Mouse (Mus musculus): ENCODE measurements around the gene Klhl33. TPM values are rescaled to one million over a fixed set of nuclear protein-coding genes. Genes with fewer than 3 reads are reported as not detected.
"Not testable (repeated sequence)": the region's sequence is repeated elsewhere in the genome, so short reads cannot be mapped to it uniquely, and the experiment has no call there.

Klhl33 gene
- polyA plus RNA-seq, 1 experiment from 2014 or later, result 0.08 TPM

DNA sequence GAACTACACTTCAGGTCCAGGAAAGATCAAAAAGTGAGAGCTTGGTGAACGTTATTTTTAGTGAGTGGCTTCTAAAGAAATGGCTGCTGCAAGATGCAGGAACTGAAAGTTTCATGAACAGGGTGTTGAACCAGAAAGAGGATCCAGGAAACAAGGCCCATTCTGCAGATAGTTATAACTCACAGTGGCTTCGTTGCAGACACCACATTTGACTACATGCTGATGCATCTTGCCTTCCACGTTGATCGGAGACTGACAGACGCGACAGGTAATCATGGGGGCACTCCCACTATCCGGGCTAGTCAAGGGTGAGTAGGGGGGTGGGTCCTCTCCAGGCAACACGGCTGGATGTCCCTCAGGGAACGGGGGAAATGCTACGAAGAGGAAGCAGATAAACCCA lies 32.6 kb upstream of the Klhl33 start:
- H3K27me3 ChIP-seq, result no peaks in the 10 kb centered on the region
- ATAC-seq (ENCODE audit: low FRiP score), result no peak
- peaks cover 37% of the 10 kb centered on the region for H3K4me1 ChIP-seq
- H3K4me3 ChIP-seq (replicated peaks), result peak overlapping the region; percentile 93
- peak overlapping the region; percentile 85 for H3K27ac ChIP-seq
- WGBS, result 24% methylated on average over 10 of the region's 10 CpGs
- H3K9ac ChIP-seq, result peak overlapping the region; percentile 96
- peak overlapping the region; percentile 89 for H3K4me2 ChIP-seq
- H3K36me3 ChIP-seq (replicated peaks), result peaks cover 34% of the 10 kb centered on the region
- no peaks in the 10 kb centered on the region for H3K9me3 ChIP-seq

DNA sequence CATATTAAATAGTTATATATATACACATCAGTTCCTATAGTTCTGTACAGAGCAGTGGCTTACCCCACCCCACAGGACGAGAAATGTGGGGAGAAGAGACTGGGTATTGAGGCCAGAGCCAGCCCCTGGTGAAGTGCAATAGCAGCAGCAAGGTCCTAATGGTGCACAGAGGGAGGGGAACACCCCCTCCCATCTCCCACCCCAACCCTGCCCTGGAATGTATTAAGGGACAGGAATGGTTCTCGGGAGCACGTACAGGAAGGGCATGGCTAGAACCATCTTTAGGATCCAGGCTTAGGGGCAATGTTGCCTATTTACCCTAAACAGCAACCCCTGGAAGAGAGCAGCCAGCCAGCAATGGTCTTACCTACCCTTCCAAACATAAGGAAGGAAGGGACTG lies 30.1 kb upstream of the Klhl33 start:
- H3K4me1 ChIP-seq, result peaks cover 45% of the 10 kb centered on the region
- WGBS, result 77% methylated on average over 3 of the region's 3 CpGs
- H3K4me3 ChIP-seq (replicated peaks), result no peak overlapping the region; the same call in 1 of the 2 replicates
- ATAC-seq (ENCODE audit: low FRiP score), result no peak
- no peaks in the 10 kb centered on the region for H3K27me3 ChIP-seq
- H3K9me3 ChIP-seq, result no peaks in the 10 kb centered on the region
- H3K36me3 ChIP-seq (replicated peaks), result peaks cover 34% of the 10 kb centered on the region
- H3K27ac ChIP-seq, result no peak overlapping the region
- H3K9ac ChIP-seq, result no peak overlapping the region
- H3K4me2 ChIP-seq, result no peak overlapping the region

DNA sequence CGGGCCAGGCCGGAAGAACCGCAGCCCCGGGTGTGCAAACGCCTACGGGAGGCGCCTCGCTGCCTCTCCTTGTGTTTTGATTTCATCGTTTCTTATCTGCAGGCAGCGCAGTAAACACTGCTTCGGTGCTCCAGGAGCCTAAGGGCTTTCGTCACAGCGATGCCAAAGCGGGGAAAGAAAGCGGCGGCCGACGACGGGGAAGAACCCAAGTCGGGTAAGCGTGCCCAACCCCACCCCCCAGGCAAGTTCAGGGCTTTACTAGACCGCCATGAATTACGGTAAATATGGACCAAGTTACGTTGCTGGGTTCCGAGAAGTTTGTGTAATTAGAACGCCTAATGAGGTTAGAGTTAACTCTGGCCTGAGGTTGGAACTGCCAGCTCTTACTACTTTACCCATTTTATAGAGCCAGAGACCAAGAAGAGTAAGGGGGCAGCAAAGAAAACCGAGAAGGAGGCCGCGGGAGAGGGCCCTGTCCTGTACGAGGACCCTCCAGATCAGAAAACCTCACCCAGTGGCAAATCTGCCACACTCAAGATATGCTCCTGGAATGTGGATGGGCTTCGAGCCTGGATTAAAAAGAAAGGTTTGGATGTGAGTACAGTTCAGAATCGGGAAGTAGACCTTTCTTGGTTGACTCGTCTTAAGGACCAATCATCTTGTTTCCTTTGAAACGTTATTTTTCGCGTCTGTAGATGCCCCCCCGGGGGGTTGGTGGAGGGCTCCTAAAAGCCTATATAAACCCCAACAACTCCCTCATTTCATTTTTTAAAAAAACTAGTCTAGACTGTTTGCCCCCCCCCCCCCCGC lies 28.0 kb upstream of the Klhl33 start:
- Histone ChIP-seq H3K27ac (peak overlapping the region; percentile 93), H3K9ac (peak overlapping the region; percentile 86), H3K4me3 (replicated peaks) (peak overlapping the region; percentile 80), H3K9me3 (no peaks in the 10 kb centered on the region), H3K4me2 (peak overlapping the region; percentile 73), H3K4me1 (peaks cover 37% of the 10 kb centered on the region), H3K36me3 (replicated peaks) (peaks cover 42% of the 10 kb centered on the region), H3K27me3 (no peaks in the 10 kb centered on the region)
- peak; percentile 1; the same call in 1 of the 2 replicates for ATAC-seq (ENCODE audit: low FRiP score)
- WGBS, result 2% methylated on average over 38 of the region's 38 CpGs

DNA sequence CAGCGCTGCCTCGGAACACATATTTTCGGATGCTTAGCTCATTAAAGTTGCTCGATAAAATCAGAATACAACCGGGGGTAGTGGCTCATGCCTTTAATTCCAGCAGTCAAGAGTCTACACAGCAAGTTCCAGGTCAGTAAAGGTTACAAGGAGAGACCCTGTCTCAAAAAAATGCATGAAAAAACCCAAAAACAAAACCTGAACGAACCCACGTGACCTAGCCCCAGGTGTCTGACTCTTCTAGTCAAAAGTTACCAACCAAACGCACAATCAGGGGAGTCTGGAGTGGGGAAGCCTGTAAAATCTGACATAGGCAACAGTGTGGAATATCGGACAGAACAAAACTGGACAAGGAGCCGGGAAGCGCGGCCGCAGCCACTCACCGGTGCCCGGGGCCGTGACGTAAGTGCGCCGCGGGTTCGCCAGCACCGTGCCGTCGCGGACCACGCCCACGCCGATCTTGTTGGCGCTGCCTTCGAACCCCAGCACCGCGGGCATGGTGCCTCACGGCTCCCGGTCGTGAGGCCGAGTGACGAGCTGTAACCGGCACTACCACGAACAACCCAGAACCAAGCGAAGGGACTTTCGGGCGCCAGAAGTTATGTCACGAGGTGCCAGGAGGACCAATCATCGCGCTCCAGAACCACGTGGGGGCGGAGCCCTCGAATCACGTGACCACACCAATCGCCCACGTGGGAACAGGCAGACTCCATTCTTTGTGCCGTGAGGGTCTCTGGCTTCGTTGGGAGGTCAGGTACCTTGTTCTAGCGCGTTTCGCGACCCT lies 27.2 kb upstream of the Klhl33 start, which contains the start of the genes Osgep and Apex1:
Gene Osgep (minus strand): TSS at position 613 of the 784 bp plus-strand sequence.
Gene Apex1 (plus strand): TSS at position 688 of the 784 bp plus-strand sequence.
- Histone ChIP-seq H3K36me3 (replicated peaks) (peaks cover 45% of the 10 kb centered on the region), H3K27me3 (no peaks in the 10 kb centered on the region), H3K9ac (peak within 1 kb of the TSS; percentile 86), H3K4me1 (peaks cover 30% of the 10 kb centered on the region), H3K4me3 (replicated peaks) (peak within 1 kb of the TSS; percentile 80), H3K9me3 (no peaks in the 10 kb centered on the region), H3K4me2 (peak within 1 kb of the TSS; percentile 73), H3K27ac (peak within 1 kb of the TSS; percentile 93)
- ATAC-seq (ENCODE audit: low FRiP score), result peak; percentile 97
- WGBS, result under 1% methylated on average over 57 of the region's 57 CpGs

DNA sequence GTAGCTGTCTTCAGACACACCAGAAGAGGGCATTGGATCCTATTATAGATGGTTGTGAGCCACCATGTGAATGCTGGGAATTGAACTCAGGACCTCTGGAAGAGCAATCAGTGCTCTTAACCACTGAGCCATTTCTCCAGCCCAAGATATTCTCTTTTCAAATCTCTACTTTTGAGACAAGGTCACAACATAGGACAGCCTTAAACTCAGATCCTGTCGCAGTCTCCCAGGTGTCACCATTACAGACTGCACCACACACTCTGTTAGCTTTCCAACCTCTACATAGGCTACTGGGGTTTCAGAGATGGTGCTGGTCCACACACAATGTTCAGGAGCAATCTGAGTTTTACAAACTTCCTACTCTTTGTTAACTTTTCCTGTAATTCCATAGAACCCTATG lies 26.1 kb upstream of the Klhl33 start:
- not testable (repeated sequence) for H3K27ac ChIP-seq; ATAC-seq (ENCODE audit: low FRiP score); H3K9me3 ChIP-seq; H3K27me3 ChIP-seq
- Histone ChIP-seq H3K4me3 (replicated peaks) (peak overlapping the region; percentile 80), H3K36me3 (replicated peaks) (peaks cover 46% of the 10 kb centered on the region), H3K4me1 (peaks cover 25% of the 10 kb centered on the region), H3K9ac (peak overlapping the region; percentile 86; the same call in 1 of the 2 replicates), H3K4me2 (peak overlapping the region; percentile 73)
- WGBS, result 83% methylated on average over 1 of the region's 1 CpGs

DNA sequence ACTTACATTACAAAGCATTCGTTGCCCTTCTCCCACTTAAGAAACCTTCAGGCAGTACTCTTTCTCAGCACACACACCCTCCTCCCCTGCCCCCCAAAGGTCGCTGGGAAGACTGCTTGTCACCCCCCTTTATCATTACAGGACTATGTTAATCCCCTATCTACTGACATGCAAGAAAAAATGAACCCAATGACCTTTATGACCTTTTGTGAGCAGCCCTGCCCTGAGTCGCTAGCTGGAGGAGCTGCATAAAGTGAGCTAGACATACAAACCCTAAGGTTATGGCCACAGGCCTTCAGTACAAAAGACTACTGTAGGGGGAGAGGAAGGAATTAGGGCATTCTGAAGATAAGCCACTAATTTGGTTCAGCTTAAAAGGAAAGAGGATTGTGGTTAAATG lies 14.0 kb upstream of the Klhl33 start:
- Histone ChIP-seq H3K27me3 (no peaks in the 10 kb centered on the region), H3K27ac (no peak overlapping the region), H3K4me1 (no peaks in the 10 kb centered on the region), H3K36me3 (replicated peaks) (peaks cover 53% of the 10 kb centered on the region), H3K4me2 (no peak overlapping the region), H3K4me3 (replicated peaks) (no peak overlapping the region), H3K9ac (no peak overlapping the region), H3K9me3 (no peaks in the 10 kb centered on the region)
- WGBS, result 54% methylated on average over 3 of the region's 3 CpGs
- ATAC-seq (ENCODE audit: low FRiP score), result no peak

DNA sequence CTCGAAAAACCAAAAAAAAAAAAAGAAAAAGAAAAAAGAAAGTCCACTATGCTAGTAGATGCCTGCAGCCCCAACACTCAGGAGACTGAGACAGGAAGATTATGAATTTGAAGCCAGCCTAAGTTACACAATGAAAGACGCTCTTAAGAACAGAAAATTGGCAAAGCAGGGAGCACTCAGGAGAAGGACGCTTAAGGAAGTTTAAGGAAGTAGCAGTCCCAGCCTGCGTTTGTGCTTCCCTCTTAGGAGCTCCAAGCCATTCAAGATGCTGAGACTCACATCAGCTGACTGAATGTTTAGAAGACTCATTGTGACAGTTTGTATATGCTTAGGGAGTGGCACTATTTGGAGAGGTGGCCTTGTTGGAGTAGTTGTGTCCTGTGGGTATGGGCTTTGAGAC lies 10.8 kb upstream of the Klhl33 start:
- Histone ChIP-seq H3K4me1 (peaks cover 5% of the 10 kb centered on the region), H3K36me3 (replicated peaks) (peaks cover 23% of the 10 kb centered on the region), H3K27ac (no peak overlapping the region), H3K9me3 (no peaks in the 10 kb centered on the region), H3K4me2 (no peak overlapping the region), H3K4me3 (replicated peaks) (no peak overlapping the region), H3K9ac (no peak overlapping the region), H3K27me3 (no peaks in the 10 kb centered on the region)
- 79% methylated on average over 4 of the region's 4 CpGs for WGBS
- no peak for ATAC-seq (ENCODE audit: low FRiP score)

DNA sequence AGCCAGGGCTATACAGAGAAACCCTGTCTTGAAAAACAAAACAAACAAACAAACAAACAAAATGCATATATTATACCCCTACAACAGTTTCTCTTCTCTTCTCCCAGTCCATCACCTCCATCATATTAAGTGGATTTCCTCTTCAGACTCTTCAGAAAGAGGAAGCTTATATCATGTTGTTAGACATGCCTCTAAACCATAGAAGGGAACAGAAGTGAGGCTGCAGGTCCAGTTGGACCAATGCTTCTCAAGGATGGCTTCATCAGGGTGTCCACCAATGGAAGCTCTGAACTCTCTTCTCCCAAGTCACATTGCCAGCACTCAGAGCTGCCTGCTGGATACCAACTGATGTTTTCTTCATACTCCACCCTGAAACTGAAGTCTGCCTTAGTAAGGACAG lies 8.0 kb upstream of the Klhl33 start:
- H3K36me3 ChIP-seq (replicated peaks); H3K4me2 ChIP-seq; H3K4me3 ChIP-seq (replicated peaks); H3K27ac ChIP-seq; H3K4me1 ChIP-seq; H3K9me3 ChIP-seq; H3K9ac ChIP-seq; H3K27me3 ChIP-seq; ATAC-seq (ENCODE audit: low FRiP score): not testable (repeated sequence)

DNA sequence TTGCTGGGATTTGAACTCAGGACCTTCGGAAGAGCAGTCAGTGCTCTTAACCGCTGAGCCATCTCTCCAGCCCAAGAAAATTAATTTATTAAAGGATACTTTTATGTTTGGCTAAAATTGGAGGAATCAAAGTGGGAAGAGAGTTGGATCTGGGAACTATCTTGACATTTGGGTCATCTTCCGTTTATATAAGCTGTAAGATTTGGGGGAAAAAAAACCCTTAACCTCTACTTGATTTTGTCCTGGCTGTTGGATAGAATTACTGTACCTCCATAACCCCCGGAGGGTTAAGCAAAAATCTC lies 7.5 kb upstream of the Klhl33 start:
- H3K9me3 ChIP-seq, result no peaks in the 10 kb centered on the region

DNA sequence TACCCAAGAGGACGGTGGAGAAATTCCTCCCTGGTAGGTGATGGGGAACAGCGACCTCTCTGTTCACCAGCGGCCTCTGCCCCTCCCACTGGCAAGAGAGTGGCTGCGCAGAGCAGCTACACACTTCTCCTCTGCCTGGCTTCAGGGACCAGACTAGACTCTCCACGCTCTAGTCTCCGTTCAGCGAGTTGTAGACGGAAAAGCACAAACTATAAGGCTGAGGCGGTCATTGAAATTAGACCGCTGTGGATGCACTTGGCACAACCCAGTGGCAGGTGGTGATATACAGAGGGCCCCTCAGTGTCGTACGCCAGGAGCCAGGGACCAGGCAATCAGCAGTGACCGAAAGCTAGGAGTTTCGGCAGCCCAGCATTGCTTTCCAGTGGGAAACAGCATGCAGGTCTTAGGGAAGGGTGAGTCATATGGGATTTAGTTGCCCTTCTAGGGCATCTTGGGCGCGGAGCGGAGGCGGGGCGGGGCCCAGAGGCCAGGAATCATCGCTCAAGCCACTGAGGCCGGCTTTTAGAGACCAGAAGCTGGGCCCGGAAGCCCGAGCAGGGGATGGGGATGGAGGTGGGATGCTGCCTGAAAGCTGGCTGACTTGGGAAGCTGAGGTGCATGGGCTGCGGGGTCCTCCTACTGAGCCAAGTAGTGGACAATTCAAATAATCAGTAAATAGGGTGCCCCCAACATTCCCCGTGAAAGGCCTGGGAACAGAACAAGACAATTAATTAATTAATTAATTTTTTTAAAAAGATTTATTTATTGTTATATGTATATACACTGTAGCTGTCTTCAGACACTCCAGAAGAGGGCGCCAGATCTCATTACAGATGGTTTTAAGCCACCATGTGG lies 6.9 kb upstream of the Klhl33 start:
- WGBS, result 3% methylated on average over 26 of the region's 26 CpGs
- Histone ChIP-seq H3K9me3 (no peaks in the 10 kb centered on the region), H3K4me2 (peak overlapping the region; percentile 57), H3K9ac (peak overlapping the region; percentile 51), H3K36me3 (replicated peaks) (no peaks in the 10 kb centered on the region), H3K4me1 (peaks cover 5% of the 10 kb centered on the region), H3K4me3 (replicated peaks) (peak overlapping the region; percentile 42), H3K27me3 (no peaks in the 10 kb centered on the region), H3K27ac (no peak overlapping the region; the same call in 1 of the 2 replicates)
- peak; percentile 84 for ATAC-seq (ENCODE audit: low FRiP score)

More for the DNA sequence above, 7.5 kb upstream of the Klhl33 start:
- Histone ChIP-seq H3K27ac (no peak overlapping the region), H3K27me3 (no peaks in the 10 kb centered on the region), H3K9ac (no peak overlapping the region), H3K36me3 (replicated peaks) (no peaks in the 10 kb centered on the region), H3K4me3 (replicated peaks) (no peak overlapping the region), H3K4me2 (no peak overlapping the region), H3K4me1 (peaks cover 5% of the 10 kb centered on the region)
- no peak for ATAC-seq (ENCODE audit: low FRiP score)
- 83% methylated on average over 4 of the region's 4 CpGs for WGBS

DNA sequence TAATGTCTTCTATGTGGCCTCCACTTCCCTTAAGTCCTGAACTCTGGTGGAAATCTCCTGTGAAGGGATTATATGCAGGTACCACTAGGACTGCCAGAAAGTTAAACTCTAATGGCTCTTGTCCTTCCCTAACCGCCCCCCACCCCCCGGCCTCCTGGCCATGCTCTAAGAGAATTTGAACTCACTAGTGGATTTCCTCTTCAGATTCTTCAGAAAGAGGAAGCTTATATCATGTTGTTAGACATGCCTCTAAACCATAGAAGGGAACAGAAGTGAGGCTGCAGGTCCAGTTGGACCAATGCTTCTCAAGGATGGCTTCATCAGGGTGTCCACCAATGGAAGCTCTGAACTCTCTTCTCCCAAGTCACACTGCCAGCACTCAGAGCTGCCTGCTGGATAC lies 685 bp upstream of the Klhl33 start:
- H3K9ac ChIP-seq; ATAC-seq (ENCODE audit: low FRiP score); H3K36me3 ChIP-seq (replicated peaks); H3K4me2 ChIP-seq; H3K9me3 ChIP-seq; H3K4me3 ChIP-seq (replicated peaks); H3K27ac ChIP-seq: not testable (repeated sequence)
- Histone ChIP-seq H3K27me3 (peaks cover 26% of the 10 kb centered on the region), H3K4me1 (peaks cover 14% of the 10 kb centered on the region)
- 87% methylated on average over 2 of the region's 2 CpGs for WGBS
